Mouse (Mus musculus) CD8-positive naive resting alpha-beta T cell, adult 57 days (primary cell): Measurements from ENCODE around the gene Wee1. TPM values are rescaled to one million over a fixed set of nuclear protein-coding genes. Genes with fewer than 3 reads are reported as not detected.

Experiments used
- total RNA-seq: library from RNA; stranded (reverse); gene quantifications from one replicate; pipeline ENCODE4 v1.2.4, GENCODE M21; 2023

Gene Wee1
- 2.1 TPM for total RNA-seq

DNA sequence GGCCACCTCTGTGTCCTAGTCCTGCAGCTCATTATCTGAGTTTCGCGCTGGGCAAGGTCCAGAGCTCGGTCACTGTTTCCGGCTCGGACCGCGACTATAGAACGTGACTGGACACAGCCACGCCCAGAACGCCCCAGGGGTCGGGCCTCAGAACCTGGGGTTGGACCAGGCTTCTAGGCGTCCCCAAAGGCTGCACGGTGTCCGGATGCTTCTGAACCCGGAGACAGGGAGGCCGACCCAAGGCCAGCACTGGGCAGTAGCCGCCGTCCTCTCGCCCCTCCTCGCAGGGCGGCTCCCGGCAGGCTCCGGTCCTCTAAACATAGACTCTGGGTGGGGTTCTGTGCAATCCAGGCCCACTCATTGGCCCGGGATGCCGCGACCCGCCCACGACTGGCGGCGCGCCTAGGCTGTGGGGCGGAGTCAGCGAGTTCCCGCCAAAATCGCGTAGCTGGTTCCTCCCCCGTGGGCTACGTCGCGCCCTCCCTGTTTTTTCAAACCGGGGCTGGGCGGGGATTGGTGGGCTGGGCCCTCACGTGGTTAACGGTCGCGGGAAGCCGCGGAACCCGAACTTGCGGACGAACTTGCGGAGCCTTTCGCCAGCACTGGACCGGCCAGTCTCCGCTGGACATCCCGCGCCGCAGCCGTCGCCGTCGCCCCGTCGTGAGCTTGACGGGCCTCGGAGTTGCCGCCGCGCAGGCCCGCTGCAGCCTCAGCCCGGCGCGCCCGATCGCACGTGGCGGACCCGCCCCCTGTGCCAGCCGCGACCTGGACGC is at the start of gene Wee1:
Gene Wee1 (plus strand): TSS at position 531 of the 773 bp plus-strand sequence.

Other genes starting within 250 kb of the Wee1 start
- 21.5 TPM for gene Dennd5a, start 161.6 kb upstream of the Wee1 start, total RNA-seq
- 42.7 TPM for gene Tmem41b, start 135.1 kb upstream of the Wee1 start, total RNA-seq
- 63.5 TPM for gene Ipo7, start 103.8 kb upstream of the Wee1 start, total RNA-seq
- gene Zfp143, start 60.8 kb upstream of the Wee1 start, total RNA-seq = 25.8 TPM
- 33.3 TPM for gene Swap70, start 99.7 kb downstream of the Wee1 start, total RNA-seq